28 mouse cellular contexts compared by ENCODE assay signal in the genomic region with DNA sequence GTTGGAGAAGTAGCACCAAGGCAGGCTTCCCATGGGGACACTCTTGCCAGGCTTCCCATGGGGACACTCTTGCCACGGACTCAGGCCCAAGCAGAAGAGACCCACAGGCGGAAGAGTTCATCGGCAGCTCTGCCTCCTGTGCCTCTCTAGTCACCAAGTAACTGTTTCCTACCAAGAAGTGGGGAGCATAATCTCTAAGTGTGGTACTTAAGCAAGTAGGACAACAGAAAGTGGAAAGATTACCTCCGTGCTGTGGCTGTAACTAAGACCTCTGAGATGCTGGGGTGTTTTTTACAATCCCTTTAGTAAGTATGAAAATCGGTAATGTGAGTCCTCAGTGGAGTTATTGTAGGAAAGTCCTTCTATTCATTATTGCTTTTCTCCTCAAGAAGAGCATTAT.
"Had no signal": no experiment of that assay in that cellular context is flagged by ENCODE, and none has a peak within 500 bp of the region (broad histone marks: within the 10 kb centered on the region; RNA-seq: fewer than 3 reads in every experiment).

No protein-coding gene starts in this region.

- H3K9me3 ChIP-seq: embryonic facial prominence, embryonic 10.5 days; embryonic facial prominence, embryonic 12.5 days; embryonic facial prominence, embryonic 13.5 days; embryonic facial prominence, embryonic 15.5 days; forebrain, embryonic 12.5 days; forebrain, embryonic 13.5 days; forebrain, embryonic 15.5 days had no signal

- H3K27me3 ChIP-seq: embryonic facial prominence, embryonic 12.5 days; embryonic facial prominence, embryonic 13.5 days; embryonic facial prominence, embryonic 15.5 days; forebrain, embryonic 12.5 days; forebrain, embryonic 13.5 days; forebrain, embryonic 15.5 days had no signal

- H3K4me3 ChIP-seq: embryonic facial prominence, embryonic 10.5 days; embryonic facial prominence, embryonic 12.5 days; embryonic facial prominence, embryonic 13.5 days; embryonic facial prominence, embryonic 15.5 days; erythroblast, embryonic 14.5 days; forebrain, embryonic 10.5 days; forebrain, embryonic 12.5 days; forebrain, embryonic 13.5 days; forebrain, embryonic 15.5 days; gastrocnemius, adult 2 months; heart, adult 2 months had no signal

- DNase-seq: cerebellum, adult 2 months; cerebellum, adult 8-10 months; cerebellum, adult 9-10 months; cerebellum, adult 9-11 months; cerebellum, postnatal 10 days; cerebellum, postnatal 14 days; cerebellum, postnatal 25 days; cerebellum, postnatal 36 days; embryo, embryonic 11 days; forebrain, postnatal 0 days; gastrocnemius, adult 2 months; gastrocnemius, postnatal 10 days; gastrocnemius, postnatal 14 days; gastrocnemius, postnatal 25 days; gastrocnemius, postnatal 36 days; heart, adult 18-20 months; heart, adult 2 months had no signal

- ATAC-seq: forebrain, embryonic 13.5 days; forebrain, embryonic 14.5 days; forebrain, embryonic 15.5 days; forebrain, embryonic 16.5 days; forebrain, postnatal 0 days had no signal

- H3K4me1 ChIP-seq: embryonic facial prominence, embryonic 12.5 days; embryonic facial prominence, embryonic 13.5 days; embryonic facial prominence, embryonic 15.5 days; forebrain, embryonic 13.5 days had no signal

- H3K4me2 ChIP-seq: embryonic facial prominence, embryonic 12.5 days; embryonic facial prominence, embryonic 13.5 days; embryonic facial prominence, embryonic 15.5 days; forebrain, embryonic 12.5 days; forebrain, embryonic 13.5 days; forebrain, embryonic 15.5 days had no signal

- H3K27ac ChIP-seq: embryonic facial prominence, embryonic 10.5 days; embryonic facial prominence, embryonic 12.5 days; embryonic facial prominence, embryonic 13.5 days; embryonic facial prominence, embryonic 15.5 days; forebrain, embryonic 10.5 days; forebrain, embryonic 12.5 days; forebrain, embryonic 13.5 days; forebrain, embryonic 15.5 days; gastrocnemius, adult 2 months; heart, adult 2 months had no signal

- H3K9ac ChIP-seq: embryonic facial prominence, embryonic 12.5 days; embryonic facial prominence, embryonic 13.5 days; embryonic facial prominence, embryonic 15.5 days; forebrain, embryonic 12.5 days; forebrain, embryonic 13.5 days; forebrain, embryonic 15.5 days; forebrain, postnatal 0 days had no signal
